Mouse (Mus musculus) small intestine, adult 2 months (tissue): ENCODE data around the gene Ephb1.

Experiments used
- CTCF ChIP-seq: fragments of 200-500 bp; IDR thresholded peaks from 2 replicates; pipeline ENCODE4 v1.5.1; 2012; ENCODE audit warnings: low read depth, mild to moderate bottlenecking, control low read depth, inconsistent platforms, low read length, moderate library complexity, mixed read lengths; ENCODE audit not compliant: insufficient replicate concordance, insufficient read length; ENCODE audit errors: extremely low read depth
- POLR2A ChIP-seq: fragments of 200-500 bp; IDR thresholded peaks from 2 replicates; pipeline ENCODE4 v1.6.1; 2012; ENCODE audit warnings: low read depth, mild to moderate bottlenecking, control low read depth, inconsistent platforms, low read length, moderate library complexity

DNA sequence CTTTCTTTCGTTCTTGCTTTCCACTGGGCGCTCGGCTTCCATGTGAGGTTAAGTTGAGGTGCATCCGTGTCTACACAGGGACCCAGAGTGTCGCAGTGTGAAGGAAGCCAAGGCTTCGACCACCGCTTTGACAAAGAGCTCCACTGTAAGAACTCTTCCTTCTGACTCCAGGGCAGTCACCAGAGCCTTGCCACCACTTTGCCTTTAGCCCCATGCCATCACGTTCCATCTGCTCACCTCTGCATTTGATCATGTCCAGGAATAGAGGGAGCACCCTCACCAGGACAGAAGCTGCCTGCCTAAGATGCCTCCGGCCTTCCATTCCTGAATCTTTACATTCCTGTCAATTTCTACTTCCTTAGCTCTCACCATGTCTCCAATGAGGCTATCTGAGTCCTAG is 11.4 kb downstream of the Ephb1 start:
- TF ChIP-seq CTCF, result no peak
- no peak for TF ChIP-seq POLR2A
